Mouse (Mus musculus) liver, embryonic 14.5 days (tissue): ENCODE data around the gene Sult5a1. TPM values are rescaled to one million over a fixed set of nuclear protein-coding genes. Genes with fewer than 3 reads are reported as not detected.

Source experiments
- ATAC-seq: fragments of 200-750 bp; cut with Nextera tagmentation; 2 replicates; pipeline ENCODE4 v1.8.0; 2017; ENCODE audit warnings: moderate number of reproducible peaks, mild to moderate bottlenecking, moderate library complexity; ENCODE audit not compliant: insufficient read depth
- DNase-seq, 3 experiments: peaks; one replicate each; pipeline ENCODE4 v3.0.0-alpha.2; 2012 to 2013; ENCODE audit warnings: low read depth in 3 of 3, low spot score in 3 of 3
- H3K27ac ChIP-seq: fragments of 300-500 bp; sonication (generic); 2 replicates; pipeline ENCODE4 v1.5.1; 2014; ENCODE audit warnings: moderate library complexity, mild to moderate bottlenecking, control low read depth, inconsistent platforms
- H3K27me3 ChIP-seq: fragments of 300-500 bp; sonication (generic); 2 replicates; pipeline ENCODE4 v1.6.1; 2014; ENCODE audit warnings: mild to moderate bottlenecking, low read length, moderate library complexity; ENCODE audit not compliant: control insufficient read depth, insufficient read depth
- H3K36me3 ChIP-seq: fragments of 300-500 bp; sonication (generic); replicated peaks from 2 replicates; pipeline ENCODE4 v1.6.1; 2014; ENCODE audit warnings: low read depth; ENCODE audit not compliant: control insufficient read depth, insufficient read depth
- H3K4me1 ChIP-seq, 2 experiments: fragments of 200-500 bp in 1 of 2; fragments of 300-500 bp in 1 of 2; sonication (generic) in 1 of 2; replicated peaks; 2 replicates each; pipeline ENCODE4 v1.6.1; 2012 to 2014; ENCODE audit warnings: antibody characterized with exemption in 1 of 2, inconsistent platforms in 1 of 2, low read length in 1 of 2; ENCODE audit not compliant: control insufficient read depth in 2 of 2, insufficient read depth in 2 of 2
- H3K4me2 ChIP-seq: fragments of 300-500 bp; sonication (generic); 2 replicates; pipeline ENCODE4 v1.6.1; 2014; ENCODE audit warnings: low read depth, mild to moderate bottlenecking, control low read depth, moderate library complexity
- H3K4me3 ChIP-seq, 2 experiments: fragments of 200-500 bp in 1 of 2; fragments of 300-500 bp in 1 of 2; sonication (generic) in 1 of 2; 2 replicates each; pipeline ENCODE4 v1.5.1; 2012 to 2014; ENCODE audit warnings: low read depth in 2 of 2, low read length in 2 of 2, mild to moderate bottlenecking in 2 of 2, control low read depth in 1 of 2, inconsistent platforms in 1 of 2, moderate library complexity in 1 of 2; ENCODE audit not compliant: insufficient read depth in 1 of 2
- H3K9ac ChIP-seq: fragments of 300-500 bp; sonication (generic); replicated peaks from 2 replicates; pipeline ENCODE4 v1.6.1; 2014; ENCODE audit warnings: mild to moderate bottlenecking, control low read depth, moderate library complexity
- H3K9me3 ChIP-seq: fragments of 300-500 bp; sonication (generic); 2 replicates; pipeline ENCODE4 v1.6.1; 2016; ENCODE audit warnings: low read length, mixed read lengths; ENCODE audit not compliant: control insufficient read depth
- CTCF ChIP-seq: IDR thresholded peaks from 2 replicates; pipeline ENCODE4 v1.5.1; 2016; ENCODE audit warnings: antibody characterized with exemption, low read depth, control low read depth
- EP300 ChIP-seq: IDR thresholded peaks from 2 replicates; pipeline ENCODE4 v1.6.1; 2016; ENCODE audit warnings: antibody characterized with exemption, low read depth
- WGBS: fragments of 180-500 bp; shearing (Covaris S2); extraction: QIAGEN DNeasy Blood & Tissue Kit; methylation state at CpG from one replicate; pipeline ENCODE4 v1.1.7; 2014; ENCODE audit not compliant: insufficient replicate concordance; 5-methylcytosine and 5-hydroxymethylcytosine counted together
- polyA plus RNA-seq, 2 experiments: library from polyadenylated mRNA; depleted of rRNA in 1 of 2; stranded (reverse) in 1 of 2; unstranded in 1 of 2; fragments of >200 nt; fragmentation: Nextera tagmentation in 1 of 2; extraction: Ambion mirVana in 1 of 2; gene quantifications; 2 replicates each; pipeline versions ENCODE4 v1.2.1 to v1.2.3; 2012 to 2014

Gene Sult5a1
- polyA plus RNA-seq, 2 experiments, result 0.69 to 0.75 TPM

- 5% methylated on average over 4 of the region's 4 CpGs for WGBS
- ATAC-seq, result peak; percentile 47; the same call in 1 of the 2 replicates
Observed at GRCm38 (mm10) chr8:123110649-123111048, 47.5 kb downstream of the Sult5a1 start.

DNA sequence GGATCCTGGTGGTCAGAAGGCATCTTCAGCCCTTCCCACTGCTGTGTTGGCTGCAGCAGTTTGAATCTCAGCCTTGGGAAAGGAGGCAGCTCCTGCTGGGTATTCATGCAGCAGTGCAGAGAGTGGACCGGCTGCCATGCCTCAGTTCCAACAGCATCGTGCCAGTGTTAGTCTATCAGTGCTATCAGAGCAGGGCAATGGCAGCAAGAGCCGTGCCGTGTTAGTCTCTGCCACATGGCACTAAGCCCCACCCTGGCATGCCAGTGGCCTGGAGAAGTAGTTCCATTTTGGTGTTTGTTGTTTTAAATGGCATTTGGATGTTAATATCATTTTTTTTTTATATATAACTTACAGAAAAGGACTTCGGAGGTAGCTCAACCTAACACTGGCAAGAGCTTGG lies 49.2 kb downstream of the Sult5a1 start:
- Histone ChIP-seq H3K36me3 (peaks cover 17% of the 10 kb centered on the region), H3K4me3 (no peak overlapping the region), H3K9ac (no peak overlapping the region), H3K9me3 (no peaks in the 10 kb centered on the region), H3K27me3 (no peaks in the 10 kb centered on the region), H3K4me2 (no peak overlapping the region), H3K4me1 (peaks cover 0 to 7% of the 10 kb centered on the region in 2 experiments; a peak in 2 of 4 replicates), H3K27ac (no peak overlapping the region)
- ATAC-seq (no peak), DNase-seq (no peak)
- TF ChIP-seq CTCF (no peak), EP300 (no peak)
- 71% methylated on average over 5 of the region's 5 CpGs for WGBS

More at GRCm38 (mm10) chr8:123110649-123111048, 47.5 kb downstream of the Sult5a1 start:
- no peak overlapping the region for H3K27ac ChIP-seq
- no peaks in the 10 kb centered on the region for H3K9me3 ChIP-seq
- no peak for DNase-seq
- no peak overlapping the region for H3K4me3 ChIP-seq
- H3K36me3 ChIP-seq, result peaks cover under 1% of the 10 kb centered on the region
- H3K4me1 ChIP-seq, result peaks cover 4 to 13% of the 10 kb centered on the region in 2 experiments; a peak in 3 of 4 replicates
- H3K27me3 ChIP-seq, result 0 out of 2 replicates have a peak, but pooled peaks cover under 1% of the 10 kb centered on the region
- no peak overlapping the region for H3K9ac ChIP-seq
- H3K4me2 ChIP-seq, result no peak overlapping the region
- no peak for TF ChIP-seq EP300
- TF ChIP-seq CTCF, result peak; percentile 86

DNA sequence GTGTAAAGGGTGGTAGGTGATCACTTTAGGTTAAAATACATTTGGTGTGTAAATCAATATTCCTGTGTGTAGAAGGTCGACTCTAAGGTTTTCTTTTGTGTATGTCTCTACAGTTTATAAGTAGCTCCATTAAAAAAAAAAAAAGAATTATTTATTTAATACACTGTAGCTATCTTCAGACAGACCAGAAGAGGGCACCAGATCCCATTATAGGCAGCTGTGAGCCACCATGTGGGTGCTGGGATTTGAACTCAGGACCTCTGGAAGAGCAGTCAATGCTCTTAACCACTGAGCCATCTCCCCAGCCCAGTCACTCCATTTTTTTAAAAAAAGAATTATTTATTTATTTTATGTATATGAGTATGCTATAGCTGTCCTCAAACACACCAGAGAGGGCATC lies 50.1 kb downstream of the Sult5a1 start:
- Histone ChIP-seq H3K4me3 (no peak overlapping the region), H3K4me2 (no peak overlapping the region), H3K27me3 (no peaks in the 10 kb centered on the region), H3K9ac (no peak overlapping the region), H3K36me3 (peaks cover 25% of the 10 kb centered on the region), H3K9me3 (no peaks in the 10 kb centered on the region), H3K4me1 (peaks cover 0 to 9% of the 10 kb centered on the region in 2 experiments; a peak in 2 of 4 replicates), H3K27ac (no peak overlapping the region)
- DNase-seq (no peak), ATAC-seq (no peak)
- TF ChIP-seq EP300, result no peak
- TF ChIP-seq CTCF, result peak; percentile 35; the same call in 1 of the 2 replicates
- WGBS, result 31% methylated on average over 1 of the region's 1 CpGs

GRCm38 (mm10) chr8:123106531-123106930 lies 51.6 kb downstream of the Sult5a1 start:
- DNase-seq, result no peak
- Histone ChIP-seq H3K9me3 (no peaks in the 10 kb centered on the region), H3K27me3 (no peaks in the 10 kb centered on the region), H3K4me2 (no peak overlapping the region), H3K4me1 (peaks cover 3 to 9% of the 10 kb centered on the region in 2 experiments), H3K36me3 (peaks cover 25% of the 10 kb centered on the region), H3K4me3 (no peak overlapping the region), H3K27ac (no peak overlapping the region), H3K9ac (no peak overlapping the region)
- TF ChIP-seq EP300, result no peak
- peak; percentile 66 for TF ChIP-seq CTCF
- ATAC-seq, result no peak
- WGBS, result 35% methylated on average over 2 of the region's 2 CpGs

DNA sequence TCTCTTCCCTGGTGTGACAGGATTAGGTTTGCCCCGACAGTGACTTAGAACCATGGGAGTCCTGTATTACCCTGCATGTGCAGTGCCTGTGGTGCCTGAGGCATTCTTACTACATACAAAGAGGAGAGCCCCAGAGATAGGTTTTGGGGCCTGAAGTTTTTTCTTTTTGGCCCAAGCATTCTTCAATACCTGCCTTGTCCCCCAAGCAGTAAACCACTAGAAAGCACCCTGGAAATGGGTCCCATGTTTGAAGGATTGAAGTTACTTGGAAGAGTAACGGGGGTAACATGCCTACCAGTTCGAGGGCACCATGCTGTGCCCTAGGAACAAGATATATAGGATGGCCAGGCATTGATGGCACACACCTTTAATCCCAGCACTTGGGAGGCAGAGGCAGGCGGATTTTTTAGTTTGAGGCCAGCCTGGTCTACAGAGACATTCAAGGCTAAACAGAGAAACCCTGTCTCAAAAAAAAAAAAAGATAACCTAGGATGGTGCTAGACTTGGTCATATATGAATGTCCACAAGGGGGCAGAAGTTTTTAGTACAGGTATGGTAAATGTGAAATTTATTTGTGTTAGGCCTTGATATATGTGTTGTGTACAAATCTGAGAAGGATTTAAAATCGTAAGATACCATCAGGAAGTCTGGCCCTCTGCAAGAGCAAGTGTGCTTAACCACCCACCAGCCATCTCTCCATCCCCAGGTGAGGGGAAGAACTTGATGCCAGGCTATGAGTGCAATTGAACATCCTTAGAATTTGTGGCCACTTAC lies 52.4 kb downstream of the Sult5a1 start:
- H3K4me1 ChIP-seq, result peaks cover 4 to 6% of the 10 kb centered on the region in 2 experiments
- no peaks in the 10 kb centered on the region for H3K9me3 ChIP-seq
- H3K27me3 ChIP-seq, result no peaks in the 10 kb centered on the region
- DNase-seq, result peak in 2 of 3 experiments; percentile 57 to 65
- H3K36me3 ChIP-seq, result peaks cover 25% of the 10 kb centered on the region
- H3K9ac ChIP-seq, result no peak overlapping the region
- no peak overlapping the region for H3K4me2 ChIP-seq
- TF ChIP-seq CTCF, result peak; percentile 63; the same call in 1 of the 2 replicates
- no peak for TF ChIP-seq EP300
- no peak overlapping the region for H3K27ac ChIP-seq
- ATAC-seq, result no peak
- 45% methylated on average over 5 of the region's 5 CpGs for WGBS
- no peak overlapping the region for H3K4me3 ChIP-seq
